Mouse (Mus musculus) embryonic fibroblast, embryonic 13.5 days (primary cell): ENCODE results near the gene Elane.

ENCODE experiments used
- CTCF ChIP-seq: IDR thresholded peaks from 2 replicates; pipeline ENCODE4 v1.5.1; 2011; ENCODE audit warnings: mild to moderate bottlenecking, control low read depth, low read length, moderate library complexity, borderline replicate concordance; ENCODE audit not compliant: insufficient read depth
- POLR2A ChIP-seq: IDR thresholded peaks from 2 replicates; pipeline ENCODE4 v1.6.1; 2011; ENCODE audit warnings: low read depth, mild to moderate bottlenecking, control low read depth, low read length, moderate library complexity

GRCm38 (mm10) chr10:79909092-79909922, 23.3 kb downstream of the Elane start:
- no peak for TF ChIP-seq CTCF
- TF ChIP-seq POLR2A: peak; percentile 12; the same call in 1 of the 2 replicates
